Mouse (Mus musculus) R1 (cell line): ENCODE data around the gene Sorcs3.

ENCODE experiments used
- DNase-seq: peaks from one replicate; pipeline ENCODE4 v3.0.0-alpha.2; 2018; ENCODE audit warnings: low read depth, low spot score

Gene Sorcs3

GRCm38 (mm10) chr19:48205929-48206814 lies at the start of gene Sorcs3:
Gene Sorcs3, plus strand, starts transcription at chr19:48206025.
- DNase-seq = peak; percentile 8

- no peak for DNase-seq
Observed at GRCm38 (mm10) chr19:48165341-48165740, 40.5 kb upstream of the Sorcs3 start.

DNA sequence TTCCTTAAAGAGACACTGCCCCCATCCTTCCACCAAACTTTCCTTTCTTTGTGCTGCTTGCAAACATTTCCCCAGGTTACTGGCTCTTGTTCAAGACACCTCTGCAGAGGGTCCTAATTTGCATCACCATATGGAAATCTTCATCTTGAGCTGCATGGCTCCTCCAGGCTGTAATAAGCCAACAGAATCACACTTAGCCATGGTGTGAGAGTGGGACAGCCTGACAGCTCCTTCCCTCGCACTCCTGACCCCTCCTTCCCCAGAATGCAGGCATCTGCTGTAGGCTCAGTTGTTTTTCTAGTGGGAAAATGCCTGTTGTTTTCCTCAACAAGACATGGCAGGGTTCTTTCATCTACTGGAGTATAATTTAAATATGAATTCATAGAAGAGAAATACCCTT lies 38.7 kb upstream of the Sorcs3 start:
- DNase-seq = no peak

GRCm38 (mm10) chr19:48168284-48168683 lies 37.5 kb upstream of the Sorcs3 start:
- peak; percentile 40 for DNase-seq

DNA sequence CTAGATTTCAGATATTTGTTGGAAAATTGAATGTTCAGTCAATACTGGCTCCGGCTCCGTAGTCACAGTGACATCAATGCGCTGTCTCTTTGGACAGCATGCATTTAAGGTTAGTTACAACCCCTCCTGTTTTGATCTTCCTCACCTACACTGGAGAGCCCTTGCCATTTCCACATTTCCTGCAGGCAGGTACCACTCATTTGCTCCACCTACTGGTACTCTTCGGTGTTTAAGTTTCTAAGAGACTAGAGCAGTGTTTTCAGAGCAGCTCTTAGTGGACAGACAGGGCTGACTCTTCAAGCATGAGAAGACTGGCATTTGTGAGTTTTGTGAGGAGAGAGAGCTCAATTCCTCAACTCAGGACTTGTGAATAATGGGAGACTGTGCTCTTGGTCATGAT lies 31.1 kb upstream of the Sorcs3 start:
- peak; percentile 15 for DNase-seq

- DNase-seq = peak; percentile 74
Observed at GRCm38 (mm10) chr19:48203928-48204470, 1.8 kb upstream of the Sorcs3 start.

DNA sequence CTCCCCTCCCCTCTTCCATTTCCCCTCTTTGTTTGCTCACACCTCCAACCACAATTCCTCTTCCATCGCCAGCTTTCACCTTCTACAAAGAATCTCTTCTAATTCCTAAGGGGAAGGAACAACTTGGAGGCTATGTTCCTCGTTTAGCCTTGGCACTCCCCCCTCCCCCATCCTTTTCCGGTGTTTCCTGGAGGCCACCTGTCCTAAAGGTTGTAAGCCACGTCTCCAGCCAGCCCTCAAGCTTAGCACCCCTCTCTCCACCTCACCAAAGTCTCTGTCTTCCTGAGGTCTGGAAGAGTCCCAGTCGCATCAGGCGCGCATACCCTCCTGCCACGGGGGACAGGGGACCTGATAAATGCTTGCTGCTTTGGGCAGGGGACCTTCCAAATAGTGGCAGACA lies 1.3 kb upstream of the Sorcs3 start:
- DNase-seq = no peak

GRCm38 (mm10) chr19:48204892-48205761 lies 698 bp upstream of the Sorcs3 start:
- DNase-seq = peak; percentile 27

DNA sequence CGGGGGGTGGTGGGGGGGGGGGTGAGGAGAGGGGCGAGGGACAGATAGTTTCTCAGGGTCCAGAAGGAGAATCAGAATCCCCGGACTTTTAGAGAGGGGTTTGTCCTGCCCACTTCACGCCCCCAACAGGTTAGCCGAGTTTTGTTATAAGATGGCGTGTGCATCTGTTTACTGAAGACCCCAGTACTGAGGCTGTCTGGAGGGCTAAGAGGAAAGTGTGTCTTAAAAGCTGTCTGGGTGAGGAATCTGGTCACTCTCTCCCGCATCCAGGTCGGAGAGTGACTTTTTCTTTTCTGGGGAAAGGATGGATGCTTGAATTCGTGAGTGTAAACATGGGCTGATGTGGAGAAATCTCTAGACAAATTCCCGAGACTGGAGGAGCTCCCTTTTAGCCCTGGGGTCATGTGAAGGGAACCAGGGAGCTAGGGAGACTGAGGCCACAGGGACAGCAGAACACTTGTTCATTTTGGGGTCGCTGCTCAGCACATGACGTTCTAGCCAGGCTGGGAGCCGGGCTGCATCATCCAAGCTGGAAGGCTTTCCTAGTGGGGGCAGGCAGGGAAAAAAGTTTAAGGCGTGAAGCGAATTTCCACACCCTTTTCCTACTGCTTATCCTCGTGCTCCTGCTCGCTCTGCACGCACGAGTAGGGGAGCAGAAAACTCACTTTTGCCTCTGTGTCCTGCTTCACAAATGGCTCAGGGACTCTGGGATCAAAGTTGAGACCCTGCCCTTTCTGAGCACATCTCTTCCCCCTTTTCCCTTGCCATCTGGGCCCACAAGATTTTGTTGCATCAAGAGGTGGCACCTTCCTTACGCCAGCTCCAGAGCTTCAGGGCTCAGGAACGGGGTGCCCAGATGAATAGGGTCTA lies 1.3 kb downstream of the Sorcs3 start:
- peak; percentile 15 for DNase-seq

DNA sequence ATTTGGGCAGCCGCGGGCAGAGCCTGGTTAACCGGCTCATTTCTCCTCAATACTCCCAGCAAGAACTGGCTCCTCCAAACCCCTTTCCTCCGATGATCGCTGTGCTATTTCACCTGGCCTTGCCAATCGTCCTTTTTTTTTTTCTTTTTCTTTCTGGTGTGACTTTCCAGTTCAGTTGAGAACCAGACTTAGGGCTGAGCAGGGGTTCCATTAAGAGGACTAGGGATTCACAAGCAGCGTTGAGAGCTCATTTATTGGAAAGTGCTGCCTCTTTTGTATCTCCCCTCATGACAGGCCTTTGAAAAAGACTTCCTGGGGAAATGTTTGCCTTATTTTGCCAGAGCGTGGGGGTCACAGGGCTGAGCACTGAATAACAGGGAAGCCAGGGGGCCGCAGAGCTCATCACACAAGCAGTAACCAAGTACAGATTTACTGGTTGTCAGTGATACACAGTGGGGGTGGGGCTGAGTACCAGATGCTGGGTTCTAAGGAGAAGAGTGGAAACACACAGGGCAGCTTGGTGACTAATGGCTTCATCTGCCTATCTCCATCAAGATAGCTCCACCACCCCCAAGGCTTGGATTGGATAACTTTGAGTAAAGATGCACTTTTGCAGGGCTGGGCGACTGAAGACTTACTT lies 2.0 kb downstream of the Sorcs3 start:
- peak; percentile 5 for DNase-seq

DNA sequence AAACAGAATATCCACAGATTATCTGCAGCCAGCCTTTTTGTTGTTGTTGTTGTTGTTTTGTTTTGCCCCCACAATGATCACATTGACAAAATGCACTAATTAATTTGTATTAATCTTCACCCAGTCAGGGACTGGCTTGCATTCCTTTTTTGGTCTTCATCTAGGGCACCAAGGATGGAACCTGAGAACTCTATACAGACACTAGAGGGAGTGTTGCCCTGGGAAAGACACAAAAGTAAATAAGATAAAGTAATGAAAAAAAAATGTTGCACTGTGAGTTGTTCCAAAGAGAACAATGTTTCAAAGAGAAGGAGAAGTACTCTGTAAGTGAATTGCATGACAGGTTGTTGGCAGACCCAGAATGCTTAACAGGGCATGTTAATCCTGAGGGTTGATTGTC lies 9.6 kb downstream of the Sorcs3 start:
- DNase-seq = no peak

GRCm38 (mm10) chr19:48237786-48238372 lies 32.1 kb downstream of the Sorcs3 start:
- no peak for DNase-seq

- peak; percentile 29 for DNase-seq
Observed at GRCm38 (mm10) chr19:48238391-48238790, 32.6 kb downstream of the Sorcs3 start.

- no peak for DNase-seq
Observed at GRCm38 (mm10) chr19:48240960-48241359, 35.1 kb downstream of the Sorcs3 start.

DNA sequence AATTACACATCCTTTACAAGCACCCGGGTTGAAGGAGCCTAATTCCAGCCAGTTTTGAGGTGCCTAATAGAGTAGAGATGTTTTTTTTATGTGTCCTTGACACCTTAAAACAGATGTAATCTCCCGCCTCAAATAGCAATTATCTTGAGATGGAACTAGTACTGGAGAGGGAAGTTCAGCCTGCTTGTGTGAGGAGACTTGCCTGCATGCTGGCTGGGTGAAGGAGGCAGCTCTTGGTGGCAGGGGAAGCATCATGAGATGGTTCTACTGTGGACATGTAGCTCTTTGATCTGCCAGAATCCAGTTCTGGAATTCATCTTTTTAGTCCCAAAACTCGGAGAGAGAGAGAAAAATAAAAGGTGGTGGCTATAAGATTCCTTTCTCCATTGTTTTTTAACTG lies 38.2 kb downstream of the Sorcs3 start:
- no peak for DNase-seq

DNA sequence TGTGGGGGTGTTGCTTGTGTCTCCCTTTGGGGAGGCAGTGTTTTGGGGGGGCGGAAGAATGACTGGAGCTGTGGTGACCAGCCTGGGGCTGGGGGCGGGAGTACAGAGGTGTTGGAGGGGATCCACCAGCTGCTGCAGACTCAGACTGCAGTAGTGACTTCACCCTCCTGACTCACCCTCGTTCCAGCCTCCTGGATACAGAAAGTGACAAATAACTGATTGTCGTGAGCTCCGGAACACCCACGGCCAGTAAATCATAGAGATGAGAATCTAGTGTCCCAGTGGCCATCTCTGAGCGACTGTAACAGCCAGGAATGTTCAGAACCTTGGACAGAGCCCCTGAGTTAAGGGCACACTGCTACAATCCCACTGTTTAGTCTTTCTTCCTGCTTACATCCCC lies 53.4 kb downstream of the Sorcs3 start:
- peak; percentile 22 for DNase-seq

GRCm38 (mm10) chr19:48260671-48261070 lies 54.8 kb downstream of the Sorcs3 start:
- no peak for DNase-seq

DNA sequence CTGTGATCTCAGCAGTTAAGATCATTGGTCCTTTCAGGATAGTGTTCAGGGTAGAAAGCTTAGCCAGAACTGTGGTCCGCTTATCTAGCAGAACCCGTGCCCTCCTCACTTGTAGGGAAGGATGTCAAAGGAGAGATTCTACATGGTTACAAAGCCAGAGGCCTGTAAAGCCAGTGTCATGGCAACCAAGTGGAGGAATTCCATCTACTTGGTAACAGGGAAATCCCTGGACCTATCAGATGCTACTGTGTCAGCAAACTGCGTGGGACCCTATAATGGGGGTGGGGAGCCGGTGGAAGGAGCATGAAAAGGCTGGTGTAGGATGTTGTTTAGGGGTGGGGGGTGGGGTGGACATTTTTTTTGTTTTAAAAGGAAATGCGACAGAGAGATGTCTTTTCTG lies 57.9 kb downstream of the Sorcs3 start:
- DNase-seq = peak; percentile 10

DNA sequence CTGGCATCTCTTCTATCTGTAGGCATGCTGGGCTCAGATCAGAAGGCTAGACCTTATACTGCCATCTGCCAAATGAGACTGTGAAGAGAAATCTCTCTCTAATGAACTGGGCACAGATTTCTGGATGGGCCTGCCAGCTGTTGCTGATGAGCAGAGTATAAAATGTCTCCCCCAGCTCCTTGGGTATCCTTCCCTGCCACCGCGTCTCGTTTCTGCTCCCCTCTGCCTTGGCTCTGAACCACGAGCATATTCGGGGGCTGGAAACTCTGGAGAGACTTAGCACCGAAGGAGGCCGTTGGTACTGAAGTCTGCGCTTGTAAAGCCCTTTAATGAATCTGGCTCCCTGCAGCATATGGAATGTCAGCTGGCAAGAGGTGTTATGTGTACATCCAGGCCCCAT lies 74.4 kb downstream of the Sorcs3 start:
- no peak for DNase-seq

GRCm38 (mm10) chr19:48282250-48282649 lies 76.4 kb downstream of the Sorcs3 start:
- DNase-seq = no peak
